Mouse (Mus musculus): ENCODE measurements at regions not wholly inside any gene's neighbourhood (a gene's known extent, or its start where the extent isn't known, plus 50 kb on each side); places are given as distances from the start of the nearest gene placed in this dataset.

- TF ChIP-seq CTCF (IDR thresholded peaks at IDR 0.05; ENCODE audit: low read depth) (no peak), EP300 (IDR thresholded peaks at IDR 0.05; ENCODE audit: low read depth) (no peak)
Observed at GRCm38 (mm10) chr14:71241655-71242390, 642.2 kb upstream of the Fam160b2 start.
